Mouse (Mus musculus) adipocyte (in vitro differentiated cells): ENCODE results near the gene Itpripl1.
"Not testable (repeated sequence)": the region's sequence is repeated elsewhere in the genome, so short reads cannot be mapped to it uniquely, and the experiment has no call there.

ENCODE experiments used
- DNase-seq: peaks from one replicate; pipeline ENCODE4 v3.0.0-alpha.2; 2016; ENCODE audit warnings: low spot score

The Itpripl1 gene

GRCm38 (mm10) chr2:127143158-127144063, at the start of gene Itpripl1:
Itpripl1 (minus strand) TSS chr2:127143442.
- DNase-seq, result no peak

DNA sequence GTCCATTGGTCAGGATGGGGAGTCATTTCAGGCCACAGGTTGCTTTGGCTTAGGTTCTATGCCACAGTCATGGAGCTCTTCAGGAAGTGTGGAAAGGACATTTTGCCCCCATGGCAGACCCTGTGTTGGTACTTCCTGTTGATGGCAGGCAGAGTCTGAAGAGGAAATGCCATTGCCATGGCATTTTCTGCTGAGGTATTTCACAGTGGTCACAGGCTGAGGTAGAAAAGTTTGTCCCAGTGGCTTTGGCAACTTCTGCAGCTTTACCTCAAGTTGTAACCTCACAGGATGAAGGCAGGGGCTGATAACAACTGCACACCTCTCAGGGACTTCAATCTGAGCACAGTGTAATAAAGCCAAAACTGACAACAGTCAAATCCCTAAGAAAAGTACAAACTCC, 46.3 kb upstream of the Itpripl1 start:
- DNase-seq, result no peak

- DNase-seq, result peak; percentile 80
These were observed 39.5 kb upstream of the Itpripl1 start for GRCm38 (mm10) chr2:127182598-127183381.

DNA sequence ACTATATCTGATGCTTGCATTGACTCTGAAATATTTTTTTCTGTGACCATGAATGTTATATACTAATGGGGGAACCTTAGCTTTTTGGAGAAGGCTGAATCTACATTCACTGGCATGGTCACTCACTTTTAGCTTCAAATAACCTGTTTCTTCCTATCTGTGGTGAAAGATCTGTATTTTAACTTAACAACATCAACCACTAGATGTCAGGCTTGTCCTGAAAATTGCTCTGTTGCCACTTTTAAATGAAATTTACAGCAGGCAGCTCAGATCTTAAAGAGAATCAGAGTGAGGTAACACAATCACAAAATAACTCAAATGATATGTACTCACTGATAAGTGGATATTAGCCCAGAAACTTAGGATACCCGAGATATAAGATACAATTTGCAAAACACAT, 23.0 kb upstream of the Itpripl1 start:
- peak; percentile 69 for DNase-seq

GRCm38 (mm10) chr2:127165675-127166074, 22.4 kb upstream of the Itpripl1 start:
- DNase-seq, result no peak

DNA sequence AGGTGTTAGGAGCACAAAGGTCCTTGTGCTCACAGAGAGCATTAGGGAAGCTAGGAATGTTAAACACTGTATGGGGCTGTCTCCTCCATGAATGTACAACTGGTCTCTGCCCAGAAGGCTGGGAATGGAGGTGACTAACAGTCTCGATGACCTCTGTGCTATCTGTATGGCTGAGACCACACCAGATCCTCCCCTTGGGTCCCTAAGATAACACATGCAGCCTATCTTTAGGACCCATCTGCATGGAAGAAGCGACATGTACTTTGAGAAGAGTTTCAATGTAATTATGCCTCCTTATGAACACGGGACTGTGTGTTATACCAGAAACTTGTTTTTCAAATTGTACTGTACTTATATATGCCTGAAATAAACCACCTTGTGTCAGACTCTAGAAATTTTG, 2.5 kb upstream of the Itpripl1 start:
- no peak for DNase-seq

GRCm38 (mm10) chr2:127142577-127143157, 575 bp downstream of the Itpripl1 start:
- no peak for DNase-seq

DNA sequence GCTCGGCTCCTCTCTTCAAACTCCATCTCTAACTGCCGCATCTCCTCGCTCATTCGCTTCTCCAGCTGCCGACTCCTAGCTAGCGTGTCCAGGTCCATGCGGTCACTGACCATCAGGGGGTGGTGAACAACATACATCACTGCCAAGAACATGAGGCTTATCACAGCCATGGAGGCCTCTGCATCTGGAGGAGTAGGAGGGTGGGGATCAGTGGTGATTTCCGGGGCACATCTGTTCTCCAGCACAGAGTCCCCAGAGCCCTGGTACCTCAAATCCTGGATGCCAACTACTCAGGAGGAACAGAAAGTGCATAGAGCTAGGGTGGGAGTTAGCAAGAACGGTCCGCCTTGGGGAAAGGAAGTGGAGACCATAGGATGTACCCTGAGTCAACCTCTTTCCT, 1.2 kb downstream of the Itpripl1 start:
- no peak for DNase-seq

DNA sequence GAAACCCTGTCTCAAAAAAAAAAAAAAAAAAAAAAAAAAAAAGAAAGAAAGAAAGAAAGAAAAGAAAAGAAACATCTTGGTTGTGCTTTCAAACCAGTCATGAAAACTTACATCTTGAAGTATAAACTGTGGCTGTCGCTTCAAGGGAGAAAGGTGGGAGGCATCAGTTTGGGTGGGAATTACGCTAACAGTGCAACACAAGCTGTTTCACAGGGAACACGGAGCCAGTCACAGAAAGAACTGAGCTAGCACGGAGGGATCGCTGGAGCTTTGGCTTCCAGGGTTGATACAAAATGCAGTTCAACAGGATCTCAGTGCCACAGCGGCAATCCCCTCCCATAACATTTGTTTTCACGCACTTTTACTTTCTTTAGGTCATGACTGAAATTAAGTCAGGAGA, 3.2 kb downstream of the Itpripl1 start:
- DNase-seq, result no peak

GRCm38 (mm10) chr2:127139605-127140004, 3.6 kb downstream of the Itpripl1 start:
- no peak for DNase-seq

DNA sequence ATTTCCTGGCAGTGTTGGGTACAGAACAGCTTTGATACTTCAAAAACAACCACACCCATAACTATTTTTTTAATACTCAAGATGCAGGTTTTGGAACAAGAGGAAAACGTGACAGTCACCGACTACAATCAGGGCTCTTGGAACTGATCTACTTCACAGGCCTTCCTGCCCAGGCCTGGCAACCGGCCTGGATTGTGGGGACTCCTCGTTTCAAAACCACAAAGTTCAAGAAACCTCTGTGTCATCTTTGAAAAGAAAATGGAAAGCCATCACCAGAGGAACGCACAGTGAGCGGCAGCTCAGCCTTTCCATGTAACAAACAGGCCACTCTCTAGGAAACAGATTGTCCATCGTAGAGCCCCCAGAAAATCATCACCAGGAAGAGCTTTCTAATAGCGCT, 4.1 kb downstream of the Itpripl1 start:
- peak; percentile 22 for DNase-seq

DNA sequence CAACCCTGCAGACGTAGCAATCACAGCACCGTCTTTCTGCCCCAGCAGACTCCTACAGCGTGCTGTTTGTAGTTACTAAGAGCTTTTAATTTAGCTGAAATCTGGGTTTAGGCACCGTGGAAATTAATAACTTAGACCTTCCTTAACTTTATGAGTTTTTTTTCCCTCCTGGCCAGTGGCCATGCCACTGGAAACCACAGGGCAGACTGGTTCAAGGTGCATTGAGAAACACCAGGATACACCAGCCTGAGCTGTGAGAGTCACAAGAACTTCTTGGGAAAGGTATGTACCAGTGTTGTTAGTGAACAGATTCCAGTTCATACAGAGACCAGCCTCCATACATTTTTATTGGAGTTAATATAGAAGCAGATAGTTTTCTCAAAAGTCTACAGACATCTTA, 4.8 kb downstream of the Itpripl1 start:
- no peak for DNase-seq

GRCm38 (mm10) chr2:127137838-127138420, 5.3 kb downstream of the Itpripl1 start:
- DNase-seq, result no peak

- DNase-seq, result peak; percentile 44
These were observed 6.3 kb downstream of the Itpripl1 start for GRCm38 (mm10) chr2:127136979-127137378.

DNA sequence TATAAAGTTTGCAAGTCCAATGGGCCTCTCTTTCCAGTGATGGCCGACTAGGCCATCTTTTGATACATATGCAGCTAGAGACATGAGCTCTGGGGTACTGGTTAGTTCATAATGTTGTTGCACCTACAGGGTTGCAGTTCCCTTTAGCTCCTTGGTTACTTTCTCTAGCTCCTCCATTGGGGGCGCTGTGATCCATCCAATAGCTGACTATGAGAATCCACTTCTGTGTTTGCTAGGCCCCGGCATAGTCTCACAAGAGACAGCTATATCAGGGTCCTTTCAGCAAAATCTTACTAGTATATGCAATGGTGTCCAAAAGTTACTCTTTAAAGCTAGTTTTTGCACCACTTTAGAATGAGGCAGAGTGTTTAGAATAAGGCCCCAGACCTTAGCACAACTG, 8.0 kb downstream of the Itpripl1 start:
- DNase-seq, result not testable (repeated sequence)

GRCm38 (mm10) chr2:127133621-127134461, 9.4 kb downstream of the Itpripl1 start, which contains the start of gene Ncaph:
Ncaph (minus strand) TSS chr2:127133954.
- peak; percentile 90 for DNase-seq

DNA sequence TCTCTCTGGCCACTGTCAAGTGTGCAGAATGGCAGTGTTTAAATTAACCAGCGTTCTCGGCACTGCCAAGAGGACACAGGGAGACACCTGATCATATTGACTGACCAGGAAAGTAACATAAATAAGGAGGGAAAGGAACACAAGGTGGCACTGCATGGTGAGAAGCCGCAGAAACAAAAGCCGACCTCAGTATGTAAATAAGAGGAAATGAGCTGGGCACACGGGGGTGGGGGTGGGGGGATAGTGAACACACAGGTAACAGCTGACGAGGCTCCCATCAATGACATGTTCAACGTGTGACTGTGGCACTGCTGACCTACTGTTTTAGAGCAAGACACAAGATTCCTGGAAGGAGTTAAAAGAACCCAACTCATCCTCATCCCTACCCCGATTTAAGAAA, 11.9 kb downstream of the Itpripl1 start:
- DNase-seq, result no peak

GRCm38 (mm10) chr2:127128926-127129325, 14.3 kb downstream of the Itpripl1 start:
- DNase-seq, result peak; percentile 16

- peak; percentile 72 for DNase-seq
These were observed 21.5 kb downstream of the Itpripl1 start for GRCm38 (mm10) chr2:127121591-127122235.

DNA sequence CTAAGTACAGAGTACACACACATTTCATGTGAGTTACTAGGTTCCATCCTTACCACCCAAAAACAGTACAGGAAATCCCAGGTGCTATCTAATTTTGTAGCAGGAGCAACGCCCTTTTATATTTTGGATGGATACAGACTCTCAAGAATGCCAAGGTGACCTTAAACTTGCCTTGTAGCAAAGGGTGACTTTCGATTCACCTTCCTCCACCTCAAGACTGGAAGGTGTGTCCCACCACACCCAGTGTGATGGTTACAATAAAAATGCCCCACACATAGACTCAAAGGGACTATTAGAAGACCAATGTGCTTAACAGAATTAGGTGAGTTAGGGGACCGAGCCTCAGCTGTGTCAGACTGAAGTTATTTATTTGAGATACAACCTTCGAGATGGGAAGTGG, 34.3 kb downstream of the Itpripl1 start:
- DNase-seq, result no peak

DNA sequence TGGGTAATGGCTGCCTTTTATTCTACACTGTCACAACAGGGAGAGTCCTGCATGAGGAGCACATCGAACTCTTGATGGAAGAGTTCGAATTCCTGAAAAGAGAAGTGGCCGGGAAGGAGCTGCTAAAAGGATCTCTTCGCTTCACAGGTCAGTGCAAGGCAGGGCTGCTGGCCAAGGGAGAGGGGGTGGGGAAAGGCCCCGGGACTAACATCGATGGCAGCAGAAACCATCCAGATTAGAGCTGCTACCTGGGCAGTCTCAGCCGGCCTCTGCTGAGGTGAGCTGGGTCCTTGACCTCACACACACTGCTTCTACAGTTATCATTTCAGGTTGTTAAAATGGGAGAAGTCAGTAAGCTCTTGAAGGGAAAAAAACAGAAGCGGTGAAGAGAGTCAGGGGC, 51.2 kb downstream of the Itpripl1 start:
- DNase-seq, result no peak
